Mouse (Mus musculus) kidney, postnatal 36 days (tissue): Measurements from ENCODE around the gene Car10.

Experiments
- DNase-seq, 2 experiments: peaks; one replicate each; pipeline ENCODE4 v3.0.0; 2021 to 2022; ENCODE audit warnings: mixed read lengths in 2 of 2

Car10 gene

GRCm38 (mm10) chr11:93594033-93594432 lies 496.2 kb downstream of the Car10 start:
- no peak for DNase-seq

- no peak for DNase-seq
Observed at GRCm38 (mm10) chr11:93598175-93598574, 500.3 kb downstream of the Car10 start.

GRCm38 (mm10) chr11:93599755-93600154 lies 501.9 kb downstream of the Car10 start:
- no peak for DNase-seq

GRCm38 (mm10) chr11:93603575-93603974 lies 505.7 kb downstream of the Car10 start:
- DNase-seq = no peak

GRCm38 (mm10) chr11:93607111-93607510 lies 509.3 kb downstream of the Car10 start:
- no peak for DNase-seq

GRCm38 (mm10) chr11:93608716-93609115 lies 510.9 kb downstream of the Car10 start:
- DNase-seq = no peak

- no peak for DNase-seq
Observed at GRCm38 (mm10) chr11:93612071-93612470, 514.2 kb downstream of the Car10 start.

- no peak for DNase-seq
Observed at GRCm38 (mm10) chr11:93614851-93615250, 517.0 kb downstream of the Car10 start.

- no peak for DNase-seq
Observed at GRCm38 (mm10) chr11:93623605-93624004, 525.8 kb downstream of the Car10 start.

- DNase-seq = no peak
Observed at GRCm38 (mm10) chr11:93639410-93639809, 541.6 kb downstream of the Car10 start.

- DNase-seq = no peak
Observed at GRCm38 (mm10) chr11:93640954-93641353, 543.1 kb downstream of the Car10 start.

- no peak for DNase-seq
Observed at GRCm38 (mm10) chr11:93642331-93642730, 544.5 kb downstream of the Car10 start.

GRCm38 (mm10) chr11:93643006-93643405 lies 545.2 kb downstream of the Car10 start:
- no peak for DNase-seq

- DNase-seq = no peak
Observed at GRCm38 (mm10) chr11:93643436-93643835, 545.6 kb downstream of the Car10 start.

GRCm38 (mm10) chr11:93646216-93646615 lies 548.4 kb downstream of the Car10 start:
- DNase-seq = no peak
